Mouse (Mus musculus) kidney, adult 2 months (tissue): ENCODE data around the gene Tnfrsf13c.

Experiments
- CTCF ChIP-seq: fragments of 200-500 bp; conservative IDR thresholded peaks from 2 replicates; pipeline ENCODE4 v1.5.1; 2011; ENCODE audit warnings: low read depth, mild to moderate bottlenecking, control low read depth, low read length, moderate library complexity, mixed read lengths; ENCODE audit not compliant: insufficient read depth, insufficient read length
- POLR2A ChIP-seq: fragments of 200-500 bp; IDR thresholded peaks from one replicate; pipeline ENCODE4 v1.6.1; 2011; ENCODE audit warnings: low read depth, low read length, control low read depth

- TF ChIP-seq CTCF (no peak), POLR2A (no peak)
Measured at GRCm38 (mm10) chr15:82230098-82230611, 6.0 kb upstream of the Tnfrsf13c start.
